Mouse (Mus musculus): ENCODE measurements at regions not wholly inside any gene's neighbourhood (a gene's known extent, or its start where the extent isn't known, plus 50 kb on each side); places are given as distances from the start of the nearest gene placed in this dataset.
A peak's percentile ranks its signal among the peaks of the same experiment; 100 is the strongest.

DNA sequence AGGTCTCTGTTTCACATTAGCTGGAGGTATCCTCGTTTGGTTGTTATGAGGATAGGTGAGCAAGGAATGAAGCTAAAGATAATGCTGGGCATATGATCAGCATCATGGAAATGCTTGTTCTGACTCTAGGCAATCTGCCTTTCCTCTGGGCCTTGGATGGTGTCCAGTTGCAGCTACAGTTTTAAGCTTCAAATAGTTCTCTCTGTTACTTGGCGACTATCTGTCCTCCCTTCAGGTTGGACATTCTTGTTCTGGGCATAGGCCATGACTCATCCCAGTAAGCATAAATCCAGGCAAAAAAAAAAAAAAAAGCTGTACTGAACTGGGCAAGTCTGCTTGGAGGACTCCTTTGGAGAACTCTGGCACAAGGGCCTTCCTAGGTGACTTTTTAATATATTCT, 776.9 kb downstream of the Kcnma1 start:
- DNase-seq = no peak

DNA sequence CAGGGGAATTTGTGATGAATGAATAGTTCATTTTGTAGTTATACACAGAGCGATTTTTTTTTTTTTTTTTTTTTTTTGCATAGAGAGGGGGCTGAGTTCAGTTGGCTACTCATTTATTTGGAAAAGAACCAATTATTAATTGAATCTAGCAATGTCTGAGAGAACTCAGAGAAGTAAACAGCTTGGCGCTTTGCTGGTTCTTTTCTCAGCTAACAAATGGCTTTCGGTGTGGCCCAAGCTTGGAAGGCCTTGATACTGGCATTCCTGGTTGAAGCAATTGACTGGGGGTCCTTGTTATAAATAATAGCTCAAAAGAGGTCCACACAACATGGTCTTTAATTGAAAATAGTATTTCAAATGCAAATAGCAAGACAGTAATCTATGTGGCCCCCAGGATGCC, 815.6 kb downstream of the Kcnma1 start:
- DNase-seq = no peak

DNA sequence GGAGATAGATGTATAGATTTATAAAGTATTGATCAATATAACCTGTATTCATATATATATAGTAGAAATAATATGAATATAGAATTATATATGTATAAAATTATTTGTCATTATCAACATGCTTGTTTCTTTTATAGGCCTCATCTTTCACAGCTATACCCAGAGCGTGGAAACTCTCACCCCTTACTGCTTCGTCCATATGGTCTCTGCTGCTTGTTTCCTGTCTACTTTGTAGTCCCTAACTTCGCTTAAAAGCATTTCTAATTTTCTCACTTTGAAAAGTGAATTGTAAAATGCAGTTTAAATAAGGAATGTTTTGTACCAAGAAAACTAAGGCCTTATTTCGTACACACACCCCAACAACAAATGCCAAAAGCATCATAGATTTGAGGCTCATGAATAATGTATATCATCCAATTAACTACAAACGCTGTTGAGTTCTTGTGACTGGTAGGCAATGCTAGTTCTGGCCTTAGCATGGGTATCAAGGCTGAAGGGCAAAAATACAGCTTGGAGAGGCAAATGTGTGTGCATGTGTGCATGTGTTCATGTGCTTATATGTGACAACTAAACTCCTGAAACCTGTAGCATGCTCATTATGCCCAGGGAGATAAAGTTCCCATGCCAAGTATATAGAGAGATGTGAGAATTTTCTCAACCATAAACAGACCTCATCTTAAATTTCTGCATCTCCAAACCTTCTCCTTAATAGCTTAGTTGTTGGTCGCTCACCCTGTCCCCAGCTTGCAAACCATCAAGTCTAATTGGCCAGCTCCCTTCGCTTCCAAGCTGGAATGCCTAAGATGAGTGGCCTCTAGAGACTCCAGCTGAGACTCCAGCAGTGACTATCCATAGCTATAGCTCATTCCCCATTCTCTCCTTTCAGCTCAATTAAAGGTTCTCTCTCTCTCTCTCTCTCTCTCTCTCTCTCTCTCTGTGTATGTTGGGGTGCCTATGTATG, 819.4 kb downstream of the Kcnma1 start:
- no peak for DNase-seq

DNA sequence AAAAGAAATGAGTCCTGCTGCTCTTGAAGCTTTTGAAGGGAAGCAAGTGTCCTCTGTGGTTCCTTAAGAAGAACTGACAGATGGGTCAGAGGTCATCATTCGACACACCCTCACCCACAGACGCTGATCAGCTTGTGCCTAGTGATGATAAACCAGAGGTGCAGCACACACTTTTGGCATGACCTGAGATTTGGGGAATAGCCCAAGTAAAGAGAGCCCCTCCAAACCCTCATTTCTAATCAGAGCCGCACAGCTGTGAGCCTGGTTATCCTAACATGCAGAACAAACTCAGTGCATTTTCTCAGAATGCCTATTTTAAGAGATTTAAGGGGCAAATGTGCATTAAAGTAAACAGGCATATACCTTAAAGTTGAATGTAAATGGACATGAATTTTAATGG, 821.7 kb downstream of the Kcnma1 start:
- no peak for DNase-seq

DNA sequence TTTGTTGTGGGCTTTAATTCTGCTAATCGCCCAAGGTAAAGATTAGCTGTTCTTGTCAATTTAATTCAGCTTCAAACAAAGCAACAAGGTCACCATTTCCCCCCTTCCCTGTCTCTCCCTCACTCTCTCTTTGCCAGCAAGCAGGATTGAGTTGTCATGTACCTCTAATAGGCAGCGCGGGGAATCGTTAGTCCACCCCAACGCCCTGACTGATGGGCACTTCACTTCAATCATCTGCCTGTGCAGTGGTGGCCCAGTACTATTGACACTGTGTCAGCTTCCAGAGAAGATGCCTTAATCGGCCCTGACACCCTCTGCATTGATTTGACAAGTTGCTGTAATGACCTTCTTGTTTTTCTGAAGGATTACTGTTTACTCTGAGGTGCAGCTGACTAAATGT, 828.9 kb downstream of the Kcnma1 start:
- no peak for DNase-seq

DNA sequence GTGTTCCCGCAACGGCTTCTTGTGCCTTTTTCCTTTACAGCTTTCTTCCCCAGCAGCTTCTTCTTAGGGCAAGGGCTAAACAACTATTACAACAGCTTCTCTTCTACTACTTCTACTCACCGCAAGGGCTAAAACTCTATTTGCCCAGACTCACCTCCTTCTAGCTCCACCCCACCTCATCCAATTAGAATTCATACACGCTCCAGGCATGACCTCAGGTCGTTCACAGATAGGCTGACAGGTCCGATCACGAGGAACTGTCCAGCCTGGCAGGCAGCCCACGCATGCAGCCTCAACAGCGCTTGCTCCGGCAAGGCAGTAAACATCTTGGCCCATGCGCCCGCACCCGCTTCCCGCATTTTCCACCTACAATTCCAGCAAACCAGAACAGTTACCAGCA, 844.9 kb downstream of the Kcnma1 start:
- DNase-seq = no peak

DNA sequence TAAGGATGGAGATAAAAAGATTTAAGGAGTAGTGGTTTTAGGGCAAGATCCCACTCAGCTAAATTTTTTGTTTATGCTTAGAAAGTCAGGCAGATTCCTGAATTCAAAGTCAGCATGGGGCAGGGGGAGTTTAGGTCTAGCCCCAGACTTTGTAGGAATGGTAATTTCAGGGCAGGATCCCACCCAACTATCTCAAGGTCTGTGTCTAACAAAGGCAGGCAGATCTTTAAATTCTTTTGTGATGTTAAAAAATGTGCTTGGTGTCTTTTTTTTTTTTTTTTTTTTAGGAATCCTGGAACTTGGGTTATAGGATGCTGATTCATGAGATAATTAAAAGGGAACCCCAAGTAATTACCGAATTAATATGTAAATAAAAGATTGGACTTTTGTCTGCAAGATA, 853.7 kb downstream of the Kcnma1 start:
- no peak for DNase-seq

DNA sequence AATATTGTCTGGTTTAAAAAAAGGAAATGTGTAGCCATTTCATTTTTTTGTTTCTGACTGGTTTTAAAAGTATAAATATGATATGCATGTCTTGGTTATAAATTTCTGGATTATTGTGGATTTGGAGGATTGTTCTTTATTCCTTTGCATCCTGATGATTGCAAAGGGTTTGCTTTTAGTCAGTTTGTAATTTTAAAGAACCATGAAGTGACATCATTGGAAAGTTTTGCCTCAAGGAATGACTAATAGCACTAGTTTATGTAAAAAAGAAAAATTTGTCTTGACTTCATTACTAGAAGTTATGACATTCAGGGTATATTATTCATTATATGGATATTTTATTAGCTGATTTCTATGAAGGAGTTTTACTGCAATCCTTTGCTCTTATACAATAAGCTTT, 863.9 kb downstream of the Kcnma1 start:
- no peak for DNase-seq

DNA sequence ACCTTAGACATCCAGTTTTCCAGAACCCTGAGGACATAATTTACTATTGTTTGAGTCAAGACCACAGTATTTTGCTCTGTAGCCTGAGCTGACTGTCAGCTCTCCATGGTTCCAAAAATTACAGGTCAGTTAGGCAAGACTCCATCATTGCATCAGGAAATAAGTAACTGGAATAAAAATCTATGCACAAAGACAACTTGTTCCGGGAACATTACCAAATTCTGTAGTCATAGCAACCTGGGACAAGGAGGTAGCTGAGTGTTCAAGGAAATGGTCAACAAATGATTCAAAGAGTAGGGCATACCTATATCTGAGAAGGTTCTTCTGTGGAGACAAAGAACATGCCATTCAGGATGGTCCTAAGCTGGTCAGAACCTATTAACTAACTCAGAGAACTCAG, 867.3 kb downstream of the Kcnma1 start:
- DNase-seq = no peak

DNA sequence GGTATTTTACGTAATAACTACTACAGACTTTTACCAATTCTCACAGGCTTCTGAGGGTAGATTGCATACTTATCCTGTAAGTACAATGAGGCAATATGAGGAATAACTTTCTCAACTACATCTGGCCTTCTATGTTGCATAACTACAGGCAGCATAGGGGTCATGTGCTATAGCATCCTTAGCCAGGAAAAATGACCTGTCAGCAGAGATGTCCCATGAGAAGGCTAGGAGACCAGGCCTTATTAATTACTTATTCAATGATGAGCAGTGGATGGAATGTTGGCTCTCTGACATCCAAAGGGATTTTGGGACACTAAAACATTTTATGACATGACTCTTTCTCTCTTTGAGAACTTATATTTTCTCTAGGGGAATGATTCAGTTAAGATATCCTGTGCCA, 873.9 kb downstream of the Kcnma1 start:
- DNase-seq = no peak

DNA sequence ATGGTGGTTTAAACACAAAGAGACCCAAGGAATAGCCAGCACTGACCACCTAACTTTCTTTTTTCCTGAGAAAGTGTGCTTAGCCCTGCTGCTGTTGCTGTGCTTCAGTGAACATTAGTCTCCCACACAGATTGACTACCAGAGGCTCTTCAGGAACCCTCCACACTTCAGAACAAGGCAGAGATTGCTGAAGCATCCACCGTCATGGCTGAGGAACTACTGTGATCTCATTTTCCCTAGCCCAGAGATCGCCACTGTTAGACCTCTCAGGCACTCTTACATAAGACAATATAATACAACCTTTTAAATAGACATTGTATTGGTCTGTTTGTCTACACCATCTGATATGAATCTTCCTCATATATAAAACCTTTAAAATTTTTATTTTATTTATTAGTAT, 879.6 kb downstream of the Kcnma1 start:
- no peak for DNase-seq

DNA sequence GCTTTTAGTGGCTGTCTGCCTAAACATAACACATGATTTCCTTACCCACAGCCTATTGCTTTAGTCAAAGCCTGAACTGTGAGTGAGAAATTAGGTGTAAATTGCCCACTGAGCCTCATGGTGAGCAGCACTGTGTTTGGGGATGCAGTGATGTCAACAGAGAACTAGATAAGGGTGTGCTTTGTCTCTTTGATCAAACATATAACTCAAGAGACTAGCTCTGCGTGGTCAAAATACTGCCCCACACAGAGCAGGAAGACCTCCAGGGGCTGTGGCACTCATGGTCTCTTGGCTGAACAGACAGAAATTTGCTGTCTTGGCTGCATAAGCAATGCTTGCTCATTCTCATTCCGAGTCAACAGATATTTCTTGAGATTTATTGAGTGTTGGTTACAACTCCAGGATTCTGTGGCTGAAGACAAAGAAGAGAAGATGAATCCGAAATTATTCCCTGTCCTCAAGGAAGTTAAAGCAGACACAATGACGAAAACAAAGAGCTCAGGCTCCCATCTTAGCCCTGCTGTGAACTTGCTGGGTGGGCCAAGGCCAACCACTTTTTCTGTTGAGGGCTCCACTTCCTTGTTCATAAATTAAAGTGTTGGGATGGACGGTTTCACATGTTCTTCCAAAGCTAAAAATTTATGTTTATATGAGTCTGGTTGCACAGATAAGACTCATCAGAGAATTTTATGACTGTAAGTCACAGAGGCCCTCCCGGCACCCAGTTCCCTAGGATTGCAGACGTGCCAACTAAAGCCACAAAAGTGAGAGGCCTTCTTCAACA, 882.4 kb downstream of the Kcnma1 start:
- DNase-seq = no peak

DNA sequence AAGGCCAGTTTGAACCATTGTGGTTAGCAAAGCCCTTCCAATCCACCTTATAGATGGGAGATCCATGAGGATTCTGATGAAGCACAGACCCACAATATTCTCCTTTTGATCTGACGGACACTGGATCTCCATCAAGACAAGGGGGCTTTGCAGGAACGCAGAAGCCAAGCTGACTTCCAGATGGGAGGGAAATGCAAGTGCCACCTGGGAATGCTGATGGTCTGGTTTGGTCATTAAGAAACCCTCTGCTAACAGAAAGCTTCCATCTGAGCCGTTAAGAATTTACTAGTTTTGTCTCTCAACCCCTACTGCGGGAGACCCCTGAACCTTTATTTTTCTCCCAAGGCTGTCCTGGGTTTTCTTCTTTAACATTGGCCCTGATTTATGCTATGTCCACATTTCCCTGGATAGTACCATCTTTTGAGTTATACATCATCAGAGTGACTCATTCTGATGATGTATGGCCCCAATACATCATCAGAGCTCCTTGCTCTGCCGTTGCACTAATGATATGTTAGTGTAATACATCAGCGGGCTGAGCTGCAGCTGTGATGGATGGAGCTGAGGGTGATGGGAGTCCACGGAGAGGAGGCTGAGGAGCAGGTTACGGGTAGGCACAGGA, 898.3 kb downstream of the Kcnma1 start:
- DNase-seq = no peak

DNA sequence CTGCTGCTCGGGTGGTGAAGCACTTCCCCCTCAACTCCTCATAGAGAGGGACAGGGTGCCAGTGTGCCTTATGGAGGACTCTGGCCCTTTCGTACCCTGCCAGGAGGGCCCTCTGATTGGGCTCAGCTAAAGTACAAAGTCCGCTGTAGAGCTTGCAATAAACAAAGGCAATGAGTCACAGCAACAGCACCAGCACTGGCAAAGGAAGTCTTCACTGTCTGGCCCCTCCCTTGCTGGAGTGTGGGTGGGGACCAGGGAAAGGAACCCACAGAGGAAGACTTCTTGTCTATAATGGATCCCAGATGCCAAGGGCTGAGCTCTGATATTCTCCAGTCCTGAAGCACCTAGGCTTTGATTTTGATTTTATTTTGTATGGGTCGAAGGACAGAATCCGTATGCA, 899.4 kb downstream of the Kcnma1 start:
- peak; percentile 36 for DNase-seq

DNA sequence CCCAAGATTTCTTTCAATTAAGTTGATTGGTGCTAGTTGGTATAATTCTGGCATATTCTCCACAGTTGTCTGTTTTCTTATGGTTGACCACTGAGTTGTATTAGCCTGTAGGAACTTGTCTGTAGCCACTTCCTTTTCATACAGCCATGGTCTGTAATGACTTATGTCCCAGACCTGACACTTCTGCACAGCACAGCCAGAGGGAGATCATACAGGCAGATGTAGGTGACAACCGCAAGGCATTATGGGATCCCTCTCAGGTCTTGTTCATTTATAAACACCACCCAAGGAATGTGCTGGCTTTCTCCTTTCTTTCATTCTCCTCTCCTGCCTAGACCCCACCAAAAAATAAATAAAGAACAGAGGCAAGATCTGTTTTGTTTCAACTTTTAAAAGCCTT, 899.8 kb downstream of the Kcnma1 start:
- no peak for DNase-seq

DNA sequence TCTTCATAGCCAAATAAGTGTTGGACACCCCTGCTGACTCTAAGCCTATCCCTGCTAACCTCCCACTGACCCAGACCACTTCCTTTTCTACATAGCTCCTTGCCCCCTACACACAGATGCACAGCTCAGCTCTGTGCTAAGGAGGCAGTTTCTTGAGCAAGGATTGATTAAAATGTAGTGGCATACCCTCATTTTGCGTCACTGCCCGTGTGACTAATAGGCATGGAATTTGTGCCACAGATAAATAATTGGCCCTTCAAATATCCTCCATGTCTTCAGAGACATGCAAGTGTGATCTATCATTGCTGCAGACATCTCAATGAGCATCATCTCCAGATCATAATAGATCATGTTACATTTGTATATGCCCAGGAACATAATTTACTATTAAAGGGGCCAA, 901.9 kb downstream of the Kcnma1 start:
- DNase-seq = no peak

DNA sequence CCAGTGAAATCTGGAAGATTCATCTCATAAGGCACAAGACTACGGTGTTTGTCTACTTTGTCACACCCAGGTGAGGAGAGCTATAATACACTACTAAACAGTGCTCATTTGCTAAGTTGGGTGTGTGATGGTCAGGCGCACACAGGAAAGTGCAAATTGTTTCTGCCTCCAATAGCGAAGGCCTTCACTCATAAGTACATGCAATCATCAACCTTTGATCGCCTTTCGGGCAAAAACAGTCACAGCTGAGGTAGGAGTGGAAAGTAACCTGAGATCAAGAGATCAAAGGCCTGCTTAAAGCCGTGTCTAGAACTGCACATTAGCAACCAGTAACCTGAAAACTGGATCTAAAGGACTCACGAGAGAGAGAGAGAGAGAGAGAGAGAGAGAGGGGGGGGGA, 905.7 kb downstream of the Kcnma1 start:
- peak; percentile 3 for DNase-seq

DNA sequence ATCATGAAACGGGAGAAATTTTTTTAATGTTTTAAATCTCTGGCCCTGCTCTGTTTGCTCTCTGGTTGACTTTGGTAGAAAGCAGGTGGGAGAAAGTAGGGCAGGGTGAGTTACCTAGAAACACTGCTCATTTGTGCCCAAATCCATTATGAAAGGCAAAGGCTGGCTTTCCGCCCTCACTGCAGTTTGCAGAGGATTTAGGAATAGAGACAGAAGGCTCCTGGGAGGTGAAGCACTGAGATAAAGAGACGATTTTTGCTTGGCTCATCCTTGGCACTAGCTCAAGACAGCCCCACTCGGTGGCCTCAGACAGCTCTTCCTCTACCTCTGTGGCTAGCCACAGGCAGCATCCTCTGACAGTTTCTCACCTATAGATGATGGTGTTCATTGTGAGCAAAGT, 906.8 kb downstream of the Kcnma1 start:
- DNase-seq = no peak

All from kidney, adult 11 months (tissue).